Mouse (Mus musculus): ENCODE measurements at regions not wholly inside any gene's neighbourhood (a gene's known extent, or its start where the extent isn't known, plus 50 kb on each side); places are given as distances from the start of the nearest gene placed in this dataset.

DNA sequence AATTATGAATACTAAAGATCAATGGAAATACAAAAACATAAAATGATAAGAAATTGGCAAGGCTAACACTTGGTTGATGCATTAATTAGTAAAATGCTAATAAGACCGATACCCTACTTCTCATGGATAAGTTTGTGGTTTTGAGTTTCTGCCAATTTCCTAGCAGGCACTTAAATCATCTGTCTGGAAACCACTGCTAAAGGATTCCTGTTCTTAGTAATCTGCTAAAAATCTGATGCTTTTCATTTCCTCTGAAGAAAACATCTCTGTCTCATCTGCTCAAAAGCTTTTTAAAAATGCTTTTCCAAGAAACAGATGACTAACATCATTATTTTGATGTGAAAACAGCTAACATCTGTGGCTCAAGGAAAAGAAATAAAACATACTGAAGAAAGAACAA, 321.4 kb upstream of the Pcdh7 start:
- DNase-seq (ENCODE audit: low spot score, missing footprints) (no peak), ATAC-seq (ENCODE audit: low FRiP score) (no peak)
- no peak overlapping the region for H3K4me3 ChIP-seq (ENCODE audit: low read depth, low read length)
- no peaks in the 10 kb centered on the region for H3K9me3 ChIP-seq (ENCODE audit: control insufficient read depth, low read length)
- no peak overlapping the region for H3K4me2 ChIP-seq
- 100% methylated on average over 1 of the region's 1 CpGs for WGBS
- H3K27ac ChIP-seq (ENCODE audit: low read depth, low read length), result no peak overlapping the region
- no peaks in the 10 kb centered on the region for H3K36me3 ChIP-seq (ENCODE audit: control insufficient read depth, insufficient read depth, low read length)
- no peaks in the 10 kb centered on the region for H3K27me3 ChIP-seq (ENCODE audit: control insufficient read depth, insufficient read depth, low read length)
- no peak overlapping the region for H3K9ac ChIP-seq (ENCODE audit: low read length)
- H3K4me1 ChIP-seq (ENCODE audit: control insufficient read depth, insufficient read depth, low read length), result no peaks in the 10 kb centered on the region

DNA sequence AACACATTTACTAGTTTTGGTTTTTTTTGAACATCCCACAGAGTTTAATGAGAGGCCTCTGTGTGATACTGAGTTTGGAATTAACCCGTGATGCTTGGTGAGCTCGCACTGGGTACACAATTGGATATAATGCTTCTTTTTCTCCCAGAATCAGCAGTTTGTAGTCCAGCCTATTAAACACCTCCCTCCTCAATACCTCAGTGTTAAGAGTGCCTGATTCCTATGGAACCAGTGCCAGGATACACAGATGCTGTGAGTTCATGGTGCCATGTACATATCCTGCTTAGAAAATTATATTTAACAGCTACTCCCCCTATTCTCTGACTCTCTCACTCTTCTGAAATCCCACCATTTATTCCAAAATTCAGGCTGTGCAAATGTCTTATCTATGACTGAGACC, 299.6 kb upstream of the Pcdh7 start:
- ATAC-seq (ENCODE audit: low FRiP score), result no peak
- 71% methylated on average over 2 of the region's 2 CpGs for WGBS
- Histone ChIP-seq H3K9ac (ENCODE audit: low read length) (no peak overlapping the region), H3K36me3 (ENCODE audit: control insufficient read depth, insufficient read depth, low read length) (no peaks in the 10 kb centered on the region), H3K4me3 (ENCODE audit: low read depth, low read length) (no peak overlapping the region), H3K27me3 (ENCODE audit: control insufficient read depth, insufficient read depth, low read length) (no peaks in the 10 kb centered on the region), H3K4me1 (ENCODE audit: control insufficient read depth, insufficient read depth, low read length) (no peaks in the 10 kb centered on the region), H3K9me3 (ENCODE audit: control insufficient read depth, low read length) (no peaks in the 10 kb centered on the region), H3K4me2 (no peak overlapping the region), H3K27ac (ENCODE audit: low read depth, low read length) (no peak overlapping the region)
- DNase-seq (ENCODE audit: low spot score, missing footprints), result no peak

DNA sequence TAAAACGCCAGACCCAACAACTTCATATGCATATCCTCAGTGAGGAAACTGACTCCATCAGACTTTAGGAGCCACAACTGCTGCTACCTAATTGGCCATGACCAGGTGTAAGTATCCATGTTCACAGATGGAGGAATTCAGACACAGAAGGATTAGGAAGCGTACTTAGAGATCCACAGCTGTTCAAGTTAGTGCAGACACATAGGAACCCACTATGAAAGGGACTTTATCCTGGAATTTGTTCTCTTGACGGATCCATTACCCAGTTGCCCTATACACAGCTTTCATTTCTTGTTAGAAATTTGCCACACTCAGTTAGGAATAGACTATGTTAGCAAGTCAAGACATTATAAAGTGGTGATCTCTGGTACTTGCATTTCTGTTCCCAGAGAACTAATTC, 266.7 kb upstream of the Pcdh7 start:
- no peak overlapping the region for H3K9ac ChIP-seq (ENCODE audit: low read length)
- 80% methylated on average over 3 of the region's 3 CpGs for WGBS
- no peaks in the 10 kb centered on the region for H3K27me3 ChIP-seq (ENCODE audit: control insufficient read depth, insufficient read depth, low read length)
- H3K4me3 ChIP-seq (ENCODE audit: low read depth, low read length), result no peak overlapping the region
- H3K4me1 ChIP-seq (ENCODE audit: control insufficient read depth, insufficient read depth, low read length), result no peaks in the 10 kb centered on the region
- no peak overlapping the region for H3K4me2 ChIP-seq
- no peak for ATAC-seq (ENCODE audit: low FRiP score)
- H3K9me3 ChIP-seq (ENCODE audit: control insufficient read depth, low read length), result no peaks in the 10 kb centered on the region
- no peak for DNase-seq (ENCODE audit: low spot score, missing footprints)
- no peaks in the 10 kb centered on the region for H3K36me3 ChIP-seq (ENCODE audit: control insufficient read depth, insufficient read depth, low read length)
- no peak overlapping the region for H3K27ac ChIP-seq (ENCODE audit: low read depth, low read length)

DNA sequence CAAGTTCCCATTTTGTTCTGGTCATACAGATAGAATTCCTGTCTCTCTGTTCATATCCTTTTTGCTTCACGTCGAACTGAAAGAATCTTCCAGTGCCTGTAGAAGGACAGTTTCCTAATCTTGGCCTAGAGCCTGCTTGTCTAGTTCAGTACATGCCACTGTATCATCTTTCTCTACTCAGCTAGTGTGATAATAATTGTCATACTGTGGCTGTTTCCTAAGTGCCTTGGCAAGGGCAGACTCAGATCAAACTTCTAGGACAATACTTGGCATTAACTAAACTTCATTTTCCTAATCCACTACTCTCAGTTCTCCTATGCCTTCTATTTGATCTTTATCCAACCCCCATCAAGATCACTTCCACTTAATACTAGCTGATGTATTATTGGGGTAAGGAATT, 266.3 kb upstream of the Pcdh7 start:
- Histone ChIP-seq H3K4me2 (no peak overlapping the region), H3K27me3 (ENCODE audit: control insufficient read depth, insufficient read depth, low read length) (no peaks in the 10 kb centered on the region), H3K36me3 (ENCODE audit: control insufficient read depth, insufficient read depth, low read length) (no peaks in the 10 kb centered on the region), H3K9ac (ENCODE audit: low read length) (no peak overlapping the region), H3K9me3 (ENCODE audit: control insufficient read depth, low read length) (no peaks in the 10 kb centered on the region), H3K27ac (ENCODE audit: low read depth, low read length) (no peak overlapping the region), H3K4me1 (ENCODE audit: control insufficient read depth, insufficient read depth, low read length) (no peaks in the 10 kb centered on the region), H3K4me3 (ENCODE audit: low read depth, low read length) (no peak overlapping the region)
- DNase-seq (ENCODE audit: low spot score, missing footprints), result no peak
- WGBS, result 89% methylated on average over 2 of the region's 2 CpGs
- ATAC-seq (ENCODE audit: low FRiP score), result no peak

DNA sequence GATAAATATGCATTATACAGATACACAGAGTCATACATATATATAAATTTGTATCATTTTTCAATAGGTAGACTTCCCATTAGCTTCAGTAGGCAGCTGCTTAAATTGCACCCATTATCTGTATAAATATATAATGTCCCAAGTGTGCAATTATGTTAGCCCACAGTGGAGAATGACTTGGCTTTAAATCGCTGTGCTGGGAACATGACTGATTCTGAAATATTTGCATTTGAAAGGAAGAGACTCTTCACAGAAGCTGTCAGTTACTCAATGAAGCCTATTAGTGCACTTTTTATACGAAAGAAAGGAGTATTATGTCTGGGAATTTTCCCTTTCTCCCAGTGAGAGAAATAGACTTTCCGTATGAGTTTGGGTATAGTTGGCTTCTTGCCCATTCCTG, 242.8 kb upstream of the Pcdh7 start:
- H3K4me1 ChIP-seq (ENCODE audit: control insufficient read depth, insufficient read depth, low read length), result peaks cover 3% of the 10 kb centered on the region; the same call in 1 of the 2 replicates
- ATAC-seq (ENCODE audit: low FRiP score) (peak; percentile 86), DNase-seq (ENCODE audit: low spot score, missing footprints) (peak; percentile 84)
- H3K36me3 ChIP-seq (ENCODE audit: control insufficient read depth, insufficient read depth, low read length), result no peaks in the 10 kb centered on the region
- H3K4me2 ChIP-seq, result no peak overlapping the region
- WGBS, result 13% methylated on average over 3 of the region's 3 CpGs
- no peaks in the 10 kb centered on the region for H3K27me3 ChIP-seq (ENCODE audit: control insufficient read depth, insufficient read depth, low read length)
- no peak overlapping the region for H3K4me3 ChIP-seq (ENCODE audit: low read depth, low read length)
- no peak overlapping the region for H3K27ac ChIP-seq (ENCODE audit: low read depth, low read length)
- H3K9ac ChIP-seq (ENCODE audit: low read length), result no peak overlapping the region
- no peaks in the 10 kb centered on the region for H3K9me3 ChIP-seq (ENCODE audit: control insufficient read depth, low read length)

DNA sequence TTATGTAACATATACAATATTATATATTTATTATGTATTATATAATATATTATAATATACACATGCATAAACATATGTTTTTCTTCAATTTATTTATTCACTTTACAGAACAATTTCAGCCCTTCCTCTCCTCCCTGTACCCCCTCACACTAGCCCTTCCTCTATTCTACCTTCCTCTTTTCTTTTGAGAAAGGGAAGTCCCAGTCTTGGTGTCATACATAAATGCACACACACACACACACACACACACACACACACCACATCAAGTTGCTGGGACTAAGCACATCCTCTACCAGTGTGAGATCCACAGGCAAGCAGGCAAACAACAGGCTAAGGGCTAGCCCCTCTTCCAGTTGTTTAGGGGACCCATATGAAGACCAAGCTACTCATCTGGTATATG, 239.9 kb upstream of the Pcdh7 start:
- no peak overlapping the region for H3K4me3 ChIP-seq (ENCODE audit: low read depth, low read length)
- H3K27me3 ChIP-seq (ENCODE audit: control insufficient read depth, insufficient read depth, low read length), result no peaks in the 10 kb centered on the region
- H3K9ac ChIP-seq (ENCODE audit: low read length), result no peak overlapping the region
- no peaks in the 10 kb centered on the region for H3K9me3 ChIP-seq (ENCODE audit: control insufficient read depth, low read length)
- no peaks in the 10 kb centered on the region for H3K36me3 ChIP-seq (ENCODE audit: control insufficient read depth, insufficient read depth, low read length)
- ATAC-seq (ENCODE audit: low FRiP score) (no peak), DNase-seq (ENCODE audit: low spot score, missing footprints) (no peak)
- no peak overlapping the region for H3K4me2 ChIP-seq
- peaks cover 3% of the 10 kb centered on the region; the same call in 1 of the 2 replicates for H3K4me1 ChIP-seq (ENCODE audit: control insufficient read depth, insufficient read depth, low read length)
- H3K27ac ChIP-seq (ENCODE audit: low read depth, low read length), result no peak overlapping the region
